Mouse (Mus musculus) gastrocnemius, postnatal 36 days (tissue): ENCODE measurements around the gene Mybl2. TPM values are rescaled to one million over a fixed set of nuclear protein-coding genes. Genes with fewer than 3 reads are reported as not detected.

Experiments
- DNase-seq, 2 experiments: peaks; one replicate each; pipeline ENCODE4 v3.0.0; 2022
- intact Hi-C: fragments of 180-260 bp; cut with DNase I; formaldehyde crosslinking; loops from one replicate; pipeline ENCODE4 v1.15.1; 2025
- microRNA-seq, 2 experiments: library from miRNA; unstranded; fragments of <30 nt; microRNA quantifications; one replicate each; pipeline ENCODE4 v1.2.0; 2021
- total RNA-seq, 2 experiments: library from RNA; stranded (reverse); gene quantifications; 2 replicates each; pipeline ENCODE4 v1.2.3; 2021

Gene Mybl2
- total RNA-seq, 2 experiments from 2014 or later = 0.32 to 0.66 TPM

DNA sequence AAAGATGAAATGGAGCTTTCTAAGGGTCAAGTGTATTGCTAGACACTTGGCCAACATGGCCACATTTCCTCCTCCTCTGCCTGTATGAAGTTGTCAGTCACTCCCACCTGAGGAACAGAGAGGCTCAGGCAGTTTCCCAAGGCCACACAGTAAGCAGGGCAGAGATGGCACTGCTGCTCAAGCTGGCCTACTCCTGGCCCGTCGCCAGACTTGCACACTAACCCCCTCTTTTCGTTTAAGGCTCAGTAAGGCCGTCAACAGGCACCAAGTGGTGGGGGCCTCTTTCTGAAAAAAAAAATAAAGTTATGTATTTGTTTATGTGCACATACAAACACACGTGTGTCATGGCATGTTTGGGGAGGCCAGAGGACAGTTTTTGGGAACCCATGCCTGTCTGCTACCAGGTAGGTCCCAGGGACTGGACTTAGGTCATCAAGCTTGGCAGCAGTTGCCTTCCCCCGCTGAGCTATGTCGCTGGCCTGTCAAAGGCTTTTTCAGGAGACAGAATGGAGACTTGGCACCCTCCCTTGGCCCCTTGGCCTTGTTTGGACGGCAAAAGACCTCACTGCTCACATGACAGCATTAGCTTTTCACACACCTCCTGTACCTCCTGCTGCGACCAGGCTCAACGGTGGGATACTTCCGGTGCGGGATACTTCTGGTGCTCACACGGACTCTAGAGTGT, 49.7 kb downstream of the Mybl2 start:
- intact Hi-C loops = loop anchor here (2.0 kb wide), 1 partner anchor 229 kb away; no protein-coding TSS in a partner anchor
- DNase-seq = no peak

DNA sequence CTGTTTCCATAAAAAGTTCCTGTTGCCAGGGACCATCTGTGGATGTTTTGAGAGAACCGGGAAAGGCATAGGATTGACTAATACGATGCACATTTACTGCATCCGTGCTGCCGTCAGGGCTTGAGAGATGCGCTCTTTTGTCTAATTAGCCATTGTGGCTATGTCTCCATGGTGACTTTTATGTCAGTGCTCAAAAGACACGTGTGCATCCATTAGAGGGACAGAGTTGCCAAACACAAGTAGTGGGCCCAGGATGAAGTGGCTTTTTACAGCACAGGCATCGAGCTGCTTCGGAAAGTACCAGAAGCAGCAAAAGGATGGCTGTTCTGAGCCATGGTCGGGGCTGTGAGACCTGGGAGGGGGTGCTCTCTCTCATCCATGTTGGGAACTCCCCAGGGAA, 53.9 kb downstream of the Mybl2 start:
- intact Hi-C loops = no loop called here
- DNase-seq = no peak

DNA sequence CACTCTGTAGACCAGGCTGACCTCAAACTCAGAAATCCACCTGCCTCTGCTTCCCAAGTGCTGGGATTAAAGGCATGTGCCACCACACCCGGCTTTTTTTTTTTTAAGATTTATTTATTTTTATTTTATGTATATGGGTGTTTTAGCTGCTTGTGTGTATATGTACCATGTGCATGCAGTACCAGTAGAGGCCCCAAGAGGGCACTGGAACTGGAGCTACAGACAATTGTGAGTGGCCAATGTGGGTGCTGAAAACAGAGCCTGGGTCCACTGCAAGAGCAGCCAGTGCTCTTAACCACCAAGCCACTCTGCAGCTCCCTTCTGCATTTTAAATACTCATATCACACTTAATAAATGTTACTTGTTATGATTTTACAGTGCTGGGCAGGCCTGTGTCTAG, 56.2 kb downstream of the Mybl2 start:
- intact Hi-C loops = no loop called here
- no peak for DNase-seq

DNA sequence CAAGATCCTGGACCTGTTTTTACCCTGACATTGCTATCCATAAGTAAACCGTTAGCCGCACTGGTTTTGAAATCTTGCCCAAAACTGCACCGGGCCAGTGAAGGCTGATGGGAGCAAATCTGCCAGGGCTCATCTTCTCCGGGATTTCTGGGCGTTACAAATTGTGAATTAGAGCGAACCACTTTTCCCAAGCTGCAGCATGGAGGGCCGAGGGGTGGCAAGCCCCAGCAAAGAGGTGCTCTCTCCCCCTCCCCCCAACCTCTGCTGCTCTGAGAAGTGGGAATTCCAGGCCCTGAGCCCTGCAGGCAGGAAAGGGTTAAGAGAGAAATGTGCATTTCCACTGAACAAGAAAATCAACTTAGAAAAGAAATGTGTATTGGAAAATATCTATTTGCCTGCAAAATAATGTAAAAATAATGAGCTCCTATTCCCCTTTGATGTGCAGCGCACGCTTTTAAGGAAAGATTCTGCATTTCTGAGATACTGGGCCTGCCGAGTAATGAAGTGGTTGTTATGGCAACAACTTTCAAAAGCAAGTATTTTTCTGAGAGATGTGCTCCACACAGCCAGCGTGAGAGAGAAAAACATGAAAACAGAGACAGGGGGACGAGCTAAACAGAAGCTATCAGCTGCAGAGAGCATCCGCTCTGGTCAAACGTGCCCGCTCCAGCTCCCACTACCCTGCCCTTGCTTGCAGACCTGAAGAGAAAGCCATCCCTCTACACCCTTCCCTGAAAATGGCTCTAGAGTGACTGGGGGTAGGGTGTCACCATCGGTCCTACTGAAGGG, 57.1 kb downstream of the Mybl2 start:
- intact Hi-C loops = no loop called here
- no peak for DNase-seq

DNA sequence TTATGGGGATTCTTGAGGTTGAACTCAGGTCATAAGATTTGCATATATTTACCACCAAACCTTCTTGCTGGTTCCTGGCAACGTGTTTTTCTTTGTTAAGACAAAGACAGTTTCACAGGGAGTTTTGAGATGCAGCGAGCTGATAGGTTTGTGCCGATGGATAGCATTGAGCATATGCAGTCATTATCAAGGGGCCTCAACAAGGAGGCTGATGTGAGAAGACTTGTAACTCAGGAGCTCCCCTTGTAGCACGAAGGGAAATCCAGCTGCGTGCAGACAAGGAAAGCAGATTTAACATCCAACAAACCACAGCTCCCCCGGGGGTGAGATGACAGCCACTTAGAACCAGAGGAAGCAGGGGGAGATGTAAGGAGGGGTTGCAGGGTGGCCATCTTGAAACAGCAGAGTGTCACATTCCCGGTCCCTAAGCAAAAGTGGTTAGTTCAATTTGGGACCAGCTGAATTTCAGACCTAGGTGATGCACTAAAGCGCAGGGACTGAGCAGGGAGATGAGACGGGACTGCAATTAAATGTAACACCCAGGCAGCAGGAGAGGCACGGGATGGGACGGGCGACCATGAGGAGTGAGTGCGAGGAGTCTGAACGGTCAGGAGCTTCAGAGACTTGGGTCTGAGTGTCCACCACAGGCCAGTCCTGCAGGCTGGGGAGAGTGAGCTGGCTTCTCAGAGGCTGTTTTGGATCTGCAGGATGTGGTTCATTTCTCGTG, 66.3 kb downstream of the Mybl2 start:
- no peak for DNase-seq
- intact Hi-C loops = no loop called here

DNA sequence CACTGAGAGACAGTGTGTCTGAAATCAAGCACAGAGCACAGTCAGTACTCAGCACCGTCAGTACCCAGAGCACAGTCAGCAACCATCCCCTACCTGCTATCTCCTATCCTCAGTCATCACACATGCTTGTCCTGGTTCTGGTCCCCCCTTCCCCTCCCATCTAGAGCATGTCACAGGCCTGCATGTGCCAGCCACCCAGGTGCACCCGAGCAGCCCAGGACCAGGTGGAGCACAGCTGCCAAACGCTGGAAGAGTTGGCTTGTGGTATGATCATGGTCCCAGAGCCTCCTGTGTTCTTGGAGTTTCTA, 66.8 kb downstream of the Mybl2 start:
- intact Hi-C loops = no loop called here
- no peak for DNase-seq

DNA sequence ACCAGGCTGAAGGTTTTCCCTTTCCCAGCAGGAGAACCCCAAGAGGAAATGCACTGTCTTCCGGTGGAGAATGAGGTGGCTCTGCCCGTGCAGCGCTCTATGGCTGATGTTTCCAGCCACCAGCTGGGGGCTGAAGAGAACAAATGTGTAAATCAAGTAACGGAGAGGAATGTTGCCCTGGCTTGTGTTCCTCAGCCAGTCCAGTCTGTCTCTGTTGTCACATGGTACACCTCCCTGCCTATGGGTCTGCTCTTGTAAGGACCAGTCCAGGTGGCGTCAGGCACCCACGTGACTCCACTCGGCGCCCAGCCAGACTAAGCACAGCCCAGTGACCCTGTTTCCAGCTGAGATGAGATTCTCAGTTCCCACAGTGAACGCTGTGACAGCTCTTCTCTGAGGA, 67.8 kb downstream of the Mybl2 start:
- intact Hi-C loops = no loop called here
- peak; percentile 22 to 25 for DNase-seq

DNA sequence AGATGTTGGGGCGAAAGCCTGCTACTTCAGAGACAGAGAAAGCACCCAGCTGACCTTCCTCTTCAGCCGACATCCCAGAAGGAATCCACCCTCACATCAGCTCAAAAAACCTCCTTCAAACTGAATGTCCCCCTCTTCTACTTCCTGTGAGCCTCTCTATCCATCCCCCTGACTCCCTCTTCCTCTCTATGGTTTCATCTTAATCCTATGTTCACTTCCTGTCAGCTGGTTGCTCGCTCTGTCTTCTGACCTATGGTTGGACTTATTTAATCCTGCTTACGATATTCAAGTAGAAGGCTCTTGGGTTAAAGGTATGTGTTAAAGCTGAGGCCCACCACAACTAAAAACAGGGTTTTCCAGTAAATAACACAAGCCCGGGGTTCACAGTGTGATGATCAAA, 69.0 kb downstream of the Mybl2 start:
- intact Hi-C loops = no loop called here
- no peak for DNase-seq

DNA sequence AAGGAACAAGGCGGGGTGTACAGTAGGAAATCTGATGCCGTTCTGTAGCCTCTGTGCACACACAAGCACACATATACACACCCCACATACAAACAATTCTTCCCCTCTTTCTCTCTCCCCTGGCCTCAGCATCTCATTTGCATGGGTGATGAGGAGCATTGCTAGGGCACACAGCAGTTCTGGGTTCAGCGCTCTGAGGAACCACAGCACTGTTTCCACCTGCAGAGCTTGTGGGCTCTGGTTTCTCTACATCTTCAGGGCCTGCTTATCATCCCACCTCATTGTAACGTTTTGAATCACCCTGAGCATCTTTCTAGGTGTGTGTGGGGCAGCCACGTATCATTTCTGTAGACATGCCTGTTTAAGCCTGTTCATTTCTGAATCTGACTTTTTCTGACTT, 76.3 kb downstream of the Mybl2 start:
- intact Hi-C loops = no loop called here
- DNase-seq = no peak

DNA sequence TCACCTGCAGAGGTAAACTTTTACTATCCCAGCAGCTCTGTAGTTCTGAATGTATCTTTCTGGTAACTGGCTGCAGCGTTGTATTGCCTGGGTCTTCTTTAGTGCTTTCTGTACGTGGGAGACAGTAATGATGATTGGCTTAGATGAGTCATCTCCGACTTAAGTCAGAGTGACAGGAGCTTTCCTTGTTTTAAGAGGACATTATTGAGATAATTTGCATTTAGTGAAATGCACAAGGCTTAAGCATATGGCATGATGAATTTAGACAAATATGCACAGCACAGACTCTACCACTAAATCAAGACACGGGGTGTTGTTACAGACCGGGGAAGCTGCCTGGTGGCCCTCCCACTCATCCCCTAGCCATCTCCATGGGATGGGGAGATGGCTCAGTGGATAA, 77.8 kb downstream of the Mybl2 start:
- intact Hi-C loops = no loop called here

More for the DNA sequence above, 77.8 kb downstream of the Mybl2 start:
- DNase-seq = no peak

Small RNA genes within 50 kb of the gene (microRNA-seq; reads per million reads assigned to microRNA genes)
- gene Gm22174 (0 reads per million in 2 experiments), gene Mir7003 (0 reads per million in 2 experiments)

Other genes with a start within 250 kb of the Mybl2 start
- 10 to 100 TPM; 35.8 to 46.8 TPM for gene Srsf6, start 123.2 kb upstream of the Mybl2 start, total RNA-seq
- not detected for gene L3mbtl1, start 111.2 kb upstream of the Mybl2 start, total RNA-seq
- not detected for gene Sgk2, start 67.4 kb upstream of the Mybl2 start, total RNA-seq
- gene Ift52, start 37.3 kb upstream of the Mybl2 start, total RNA-seq = 10 to 100 TPM; 13.2 to 13.4 TPM
- gene Gtsf1l, start 33.2 kb downstream of the Mybl2 start, total RNA-seq = not detected
- under 1 TPM in 1 of 2 experiments, not detected in 1; 0.20 TPM for gene Tox2, start 148.4 kb downstream of the Mybl2 start, total RNA-seq